Mouse (Mus musculus): ENCODE results near the gene Dtx4. TPM values are rescaled to one million over a fixed set of nuclear protein-coding genes. Genes with fewer than 3 reads are reported as not detected.

The Dtx4 gene
- total and polyA plus RNA-seq, 3 experiments: 16.4 to 30.5 (median 21.2) TPM

GRCm38 (mm10) chr19:12485223-12485622 lies 16.0 kb downstream of the Dtx4 start:
- H3K27me3 ChIP-seq (replicated peaks): no peaks in the 10 kb centered on the region
- dilution Hi-C loops (cut with MboI; ENCODE audit: extremely low pct_ligation_motif_present, extremely low pct_unique_long_range_greater_than_20kb, low sequenced_read_pairs) (no loop called here), in situ Hi-C loops (cut with MboI; ENCODE audit: low pct_ligation_motif_present, low pct_unique_long_range_greater_than_20kb, low sequenced_read_pairs) (loop anchor here (25.0 kb wide), 1 partner anchor 473 kb away; no protein-coding TSS in a partner anchor)
- H3K4me1 ChIP-seq (ENCODE audit: control insufficient read depth in 1 of 2, insufficient read depth in 2 of 2): peaks cover 0 to 47% of the 10 kb centered on the region in 2 experiments; a peak in 3 of 4 replicates
- H3K36me3 ChIP-seq (replicated peaks in 1 of 2; ENCODE audit: control insufficient read depth in 1 of 2, insufficient read depth in 1 of 2, low read length in 1 of 2): peaks cover 75 to 100% of the 10 kb centered on the region in 2 experiments
- H3K4me2 ChIP-seq (ENCODE audit: insufficient read depth, low read depth, poor library complexity, severe bottlenecking): no peak overlapping the region
- TF ChIP-seq TBP (conservative IDR thresholded peaks at IDR 0.05; ENCODE audit: low read depth, low read length): no peak
- no peak for TF ChIP-seq ETS1 (conservative IDR thresholded peaks at IDR 0.05; ENCODE audit: low read depth, low read length)
- TF ChIP-seq CHD1 (IDR thresholded peaks at IDR 0.05; ENCODE audit: low read depth, low read length): no peak
- TF ChIP-seq JUND (conservative IDR thresholded peaks at IDR 0.05; ENCODE audit: low read depth, low read length): no peak
- no peak for TF ChIP-seq HCFC1 (IDR thresholded peaks at IDR 0.05; ENCODE audit: low read depth, low read length)
- TF ChIP-seq GABPA (IDR thresholded peaks at IDR 0.05; ENCODE audit: insufficient replicate concordance, low read depth, low read length): no peak
- TF ChIP-seq JUN (IDR thresholded peaks at IDR 0.05; ENCODE audit: insufficient read depth, low read depth, low read length): no peak
- no peak for TF ChIP-seq NRF1 (IDR thresholded peaks at IDR 0.05; ENCODE audit: low read depth, low read length)
- TF ChIP-seq USF1 (IDR thresholded peaks at IDR 0.05; ENCODE audit: low read depth, low read length): no peak
- no peak for TF ChIP-seq ZC3H11A (IDR thresholded peaks at IDR 0.05; ENCODE audit: low read depth, low read length)
- no peak overlapping the region for H3K4me3 ChIP-seq (replicated peaks in 1 of 3; ENCODE audit: low read depth in 2 of 3, low read length in 2 of 3, poor library complexity in 1 of 3)
- DNase-seq (ENCODE audit: extremely low read depth): no peak
- no peak overlapping the region for H3K27ac ChIP-seq (ENCODE audit: insufficient read depth, low read depth)
- no peaks in the 10 kb centered on the region for H3K9me3 ChIP-seq (replicated peaks; ENCODE audit: low read length)
- no peaks in the 10 kb centered on the region for H3K79me2 ChIP-seq (replicated peaks; ENCODE audit: control insufficient read depth, extremely low read depth, insufficient read depth, poor library complexity, severe bottlenecking)
- H3K9ac ChIP-seq (ENCODE audit: insufficient read depth, low read depth): no peak overlapping the region

GRCm38 (mm10) chr19:12484210-12484609 lies 17.0 kb downstream of the Dtx4 start:
- H3K27me3 ChIP-seq (replicated peaks): no peaks in the 10 kb centered on the region
- peaks cover 0 to 52% of the 10 kb centered on the region in 2 experiments; a peak in 3 of 4 replicates for H3K4me1 ChIP-seq (ENCODE audit: control insufficient read depth in 1 of 2, insufficient read depth in 2 of 2)
- dilution Hi-C loops (cut with MboI; ENCODE audit: extremely low pct_ligation_motif_present, extremely low pct_unique_long_range_greater_than_20kb, low sequenced_read_pairs) (no loop called here), in situ Hi-C loops (cut with MboI; ENCODE audit: low pct_ligation_motif_present, low pct_unique_long_range_greater_than_20kb, low sequenced_read_pairs) (loop anchor here (25.0 kb wide), 1 partner anchor 472 kb away; no protein-coding TSS in a partner anchor)
- no peaks in the 10 kb centered on the region for H3K79me2 ChIP-seq (replicated peaks; ENCODE audit: control insufficient read depth, extremely low read depth, insufficient read depth, poor library complexity, severe bottlenecking)
- no peak overlapping the region for H3K9ac ChIP-seq (ENCODE audit: insufficient read depth, low read depth)
- H3K36me3 ChIP-seq (replicated peaks in 1 of 2; ENCODE audit: control insufficient read depth in 1 of 2, insufficient read depth in 1 of 2, low read length in 1 of 2): peaks cover 75 to 100% of the 10 kb centered on the region in 2 experiments
- no peak overlapping the region for H3K4me2 ChIP-seq (ENCODE audit: insufficient read depth, low read depth, poor library complexity, severe bottlenecking)
- TF ChIP-seq NRF1 (IDR thresholded peaks at IDR 0.05; ENCODE audit: low read depth, low read length) (no peak), BHLHE40 (IDR thresholded peaks at IDR 0.05; ENCODE audit: low read depth, low read length) (no peak), ELF1 (IDR thresholded peaks at IDR 0.05; ENCODE audit: low read depth, low read length) (no peak), CHD1 (IDR thresholded peaks at IDR 0.05; ENCODE audit: low read depth, low read length) (no peak), IRF4 (IDR thresholded peaks at IDR 0.05; ENCODE audit: low read depth, low read length) (no peak), MEF2A (IDR thresholded peaks at IDR 0.05; ENCODE audit: borderline replicate concordance, low read depth, low read length) (no peak), MAZ (IDR thresholded peaks at IDR 0.05; ENCODE audit: low read depth, low read length) (no peak), E2F4 (IDR thresholded peaks at IDR 0.05; ENCODE audit: insufficient replicate concordance, low read depth, low read length) (no peak), RCOR1 (conservative IDR thresholded peaks at IDR 0.05; ENCODE audit: low read depth, low read length) (no peak), POLR2A (IDR thresholded peaks at IDR 0.05; ENCODE audit: low read depth, low read length) (no peak), ZMIZ1 (IDR thresholded peaks at IDR 0.05; ENCODE audit: low read depth, low read length) (no peak), TBP (conservative IDR thresholded peaks at IDR 0.05; ENCODE audit: low read depth, low read length) (no peak), HCFC1 (IDR thresholded peaks at IDR 0.05; ENCODE audit: low read depth, low read length) (no peak), CHD2 (IDR thresholded peaks at IDR 0.05; ENCODE audit: low read length) (no peak), TCF12 (IDR thresholded peaks at IDR 0.05; ENCODE audit: low read depth, low read length) (no peak), PAX5 (IDR thresholded peaks at IDR 0.05; ENCODE audit: low read length) (no peak), ETS1 (conservative IDR thresholded peaks at IDR 0.05; ENCODE audit: low read depth, low read length) (no peak), CTCF (conservative IDR thresholded peaks at IDR 0.05 in 1 of 2, IDR thresholded peaks at IDR 0.05 in 1 of 2; ENCODE audit: low read depth in 2 of 2, low read length in 2 of 2) (no peak), UBTF (IDR thresholded peaks at IDR 0.05; ENCODE audit: low read depth, low read length) (no peak)
- no peaks in the 10 kb centered on the region for H3K9me3 ChIP-seq (replicated peaks; ENCODE audit: low read length)
- DNase-seq (ENCODE audit: extremely low read depth): no peak
- no peak overlapping the region for H3K4me3 ChIP-seq (replicated peaks in 1 of 3; ENCODE audit: low read depth in 2 of 3, low read length in 2 of 3, poor library complexity in 1 of 3)
- no peak overlapping the region for H3K27ac ChIP-seq (ENCODE audit: insufficient read depth, low read depth)

Measured in CH12.LX (cell line).